Mouse (Mus musculus): ENCODE measurements around the gene Gm28168. TPM values are rescaled to one million over a fixed set of nuclear protein-coding genes. Genes with fewer than 3 reads are reported as not detected.
"Not testable (repeated sequence)": the region's sequence is repeated elsewhere in the genome, so short reads cannot be mapped to it uniquely, and the experiment has no call there.

Gene Gm28168
- total RNA-seq (2012; rRNA removed) = not detected in 2 replicates
- not detected in 2 replicates for total RNA-seq (2014; rRNA removed)
- not detected in 2 replicates for polyA plus RNA-seq (2012; ENCODE audit: insufficient read length, low read depth)

GRCm38 (mm10) chr1:117927715-117928114, at the start of gene Gm28168:
Gm28168 (plus strand) TSS chr1:117928015.
- dilution Hi-C loops (cut with MboI; ENCODE audit: extremely low pct_ligation_motif_present, extremely low pct_unique_long_range_greater_than_20kb, low sequenced_read_pairs); H3K4me3 ChIP-seq (replicated peaks in 1 of 3; ENCODE audit: low read depth in 2 of 3, low read length in 2 of 3, poor library complexity in 1 of 3); in situ Hi-C loops (cut with MboI; ENCODE audit: low pct_ligation_motif_present, low pct_unique_long_range_greater_than_20kb, low sequenced_read_pairs); H3K27me3 ChIP-seq (replicated peaks); H3K9ac ChIP-seq (ENCODE audit: insufficient read depth, low read depth); DNase-seq (ENCODE audit: extremely low read depth); H3K27ac ChIP-seq (ENCODE audit: insufficient read depth, low read depth); H3K4me2 ChIP-seq (ENCODE audit: insufficient read depth, low read depth, poor library complexity, severe bottlenecking); H3K4me1 ChIP-seq (ENCODE audit: control insufficient read depth in 1 of 2, insufficient read depth in 2 of 2); H3K79me2 ChIP-seq (replicated peaks; ENCODE audit: control insufficient read depth, extremely low read depth, insufficient read depth, poor library complexity, severe bottlenecking); H3K9me3 ChIP-seq (replicated peaks; ENCODE audit: low read length); H3K36me3 ChIP-seq (replicated peaks in 1 of 2; ENCODE audit: control insufficient read depth in 1 of 2, insufficient read depth in 1 of 2, low read length in 1 of 2): not testable (repeated sequence)

- Histone ChIP-seq H3K27me3 (replicated peaks) (no peaks in the 10 kb centered on the region), H3K27ac (ENCODE audit: insufficient read depth, low read depth) (no peak within 1 kb of the TSS), H3K4me1 (ENCODE audit: control insufficient read depth in 1 of 2, insufficient read depth in 2 of 2) (no peaks in the 10 kb centered on the region), H3K4me2 (ENCODE audit: insufficient read depth, low read depth, poor library complexity, severe bottlenecking) (no peak within 1 kb of the TSS), H3K79me2 (replicated peaks; ENCODE audit: control insufficient read depth, extremely low read depth, insufficient read depth, poor library complexity, severe bottlenecking) (no peaks in the 10 kb centered on the region), H3K36me3 (replicated peaks in 1 of 2; ENCODE audit: control insufficient read depth in 1 of 2, insufficient read depth in 1 of 2, low read length in 1 of 2) (no peaks in the 10 kb centered on the region), H3K9ac (ENCODE audit: insufficient read depth, low read depth) (no peak within 1 kb of the TSS), H3K9me3 (replicated peaks; ENCODE audit: low read length) (no peaks in the 10 kb centered on the region), H3K4me3 (replicated peaks in 1 of 3; ENCODE audit: low read depth in 2 of 3, low read length in 2 of 3, poor library complexity in 1 of 3) (no peak within 1 kb of the TSS)
- in situ Hi-C loops (cut with MboI; ENCODE audit: low pct_ligation_motif_present, low pct_unique_long_range_greater_than_20kb, low sequenced_read_pairs) = no loop called here
- TF ChIP-seq BHLHE40 (IDR thresholded peaks at IDR 0.05; ENCODE audit: low read depth, low read length) = no peak
- no peak for TF ChIP-seq SIN3A (IDR thresholded peaks at IDR 0.05; ENCODE audit: low read length)
- TF ChIP-seq CTCF (conservative IDR thresholded peaks at IDR 0.05 in 1 of 2, IDR thresholded peaks at IDR 0.05 in 1 of 2; ENCODE audit: low read depth in 2 of 2, low read length in 2 of 2) = no peak
- TF ChIP-seq MAFK (IDR thresholded peaks at IDR 0.05; ENCODE audit: insufficient replicate concordance, low read length) = no peak
- TF ChIP-seq ZMIZ1 (IDR thresholded peaks at IDR 0.05; ENCODE audit: low read depth, low read length) = no peak
- dilution Hi-C loops (cut with MboI; ENCODE audit: extremely low pct_ligation_motif_present, extremely low pct_unique_long_range_greater_than_20kb, low sequenced_read_pairs) = no loop called here
- no peak for DNase-seq (ENCODE audit: extremely low read depth)
These were observed 37.8 kb downstream of the Gm28168 start, which contains the start of gene Gm7145 for GRCm38 (mm10) chr1:117965639-117966038. Gm7145 (plus strand) TSS chr1:117965939.

Other genes with a start within 250 kb of the Gm28168 start
- gene Gm28363, start 230.9 kb upstream of the Gm28168 start, total RNA-seq (2012; rRNA removed) = not detected in 2 replicates
- gene Gm28363, start 230.9 kb upstream of the Gm28168 start, total RNA-seq (2014; rRNA removed) = not detected in 2 replicates
- not detected in 2 replicates for gene Gm28363, start 230.9 kb upstream of the Gm28168 start, polyA plus RNA-seq (2012; ENCODE audit: insufficient read length, low read depth)
- gene B020011L13Rik, start 146.9 kb upstream of the Gm28168 start, total RNA-seq (2012; rRNA removed) = not detected in 2 replicates
- gene B020011L13Rik, start 146.9 kb upstream of the Gm28168 start, total RNA-seq (2014; rRNA removed) = not detected in 2 replicates
- gene B020011L13Rik, start 146.9 kb upstream of the Gm28168 start, polyA plus RNA-seq (2012; ENCODE audit: insufficient read length, low read depth) = not detected in 2 replicates
- not detected in 2 replicates for gene Gm28360, start 97.9 kb upstream of the Gm28168 start, total RNA-seq (2012; rRNA removed)
- gene Gm28360, start 97.9 kb upstream of the Gm28168 start, total RNA-seq (2014; rRNA removed) = not detected in 2 replicates
- gene Gm28360, start 97.9 kb upstream of the Gm28168 start, polyA plus RNA-seq (2012; ENCODE audit: insufficient read length, low read depth) = not detected in 2 replicates
- not detected in 2 replicates for gene Gm7145, start 37.9 kb downstream of the Gm28168 start, total RNA-seq (2012; rRNA removed)
- not detected in 2 replicates for gene Gm7145, start 37.9 kb downstream of the Gm28168 start, total RNA-seq (2014; rRNA removed)
- not detected in 2 replicates for gene Gm7145, start 37.9 kb downstream of the Gm28168 start, polyA plus RNA-seq (2012; ENCODE audit: insufficient read length, low read depth)
- gene Gm29106, start 248.5 kb downstream of the Gm28168 start, total RNA-seq (2012; rRNA removed) = not detected in 2 replicates
- gene Gm29106, start 248.5 kb downstream of the Gm28168 start, total RNA-seq (2014; rRNA removed) = not detected in 2 replicates
- gene Gm29106, start 248.5 kb downstream of the Gm28168 start, polyA plus RNA-seq (2012; ENCODE audit: insufficient read length, low read depth) = not detected in 2 replicates